Mouse (Mus musculus) liver, adult 2 months (tissue): ENCODE data around the gene Itgb6.

ENCODE experiments used
- CTCF ChIP-seq: fragments of 200-500 bp; IDR thresholded peaks from 2 replicates; pipeline ENCODE4 v1.5.1; 2011; ENCODE audit warnings: low read depth, low read length, control low read depth
- POLR2A ChIP-seq: fragments of 200-500 bp; IDR thresholded peaks from 2 replicates; pipeline ENCODE4 v1.6.1; 2011; ENCODE audit warnings: low read length, control low read depth; ENCODE audit not compliant: insufficient read depth; ENCODE audit errors: extremely low read depth

GRCm38 (mm10) chr2:60674413-60674812 lies 48.0 kb downstream of the Itgb6 start:
- TF ChIP-seq CTCF (no peak), POLR2A (no peak)
